Mouse (Mus musculus) liver, adult 2 months (tissue): ENCODE results near the gene Frmd5. TPM values are rescaled to one million over a fixed set of nuclear protein-coding genes. Genes with fewer than 3 reads are reported as not detected.

ENCODE experiments used
- DNase-seq: peaks from one replicate; pipeline ENCODE4 v3.0.0-alpha.2; 2011; ENCODE audit warnings: low read depth, low spot score; ENCODE audit errors: extremely low read depth
- H3K27ac ChIP-seq: fragments of 200-500 bp; replicated peaks from 2 replicates; pipeline ENCODE4 v1.5.1; 2012; ENCODE audit warnings: low read depth, mild to moderate bottlenecking, control low read depth, inconsistent platforms, low read length; ENCODE audit not compliant: insufficient read depth
- H3K27me3 ChIP-seq: fragments of 200-500 bp; 2 replicates; pipeline ENCODE4 v1.6.1; 2012; ENCODE audit warnings: mild to moderate bottlenecking, moderate library complexity, low read length, inconsistent platforms; ENCODE audit not compliant: control insufficient read depth, insufficient read depth
- H3K36me3 ChIP-seq: fragments of 200-500 bp; 2 replicates; pipeline ENCODE4 v1.6.1; 2012; ENCODE audit warnings: low read length, inconsistent platforms; ENCODE audit not compliant: control insufficient read depth, insufficient read depth
- H3K4me1 ChIP-seq: fragments of 200-500 bp; 2 replicates; pipeline ENCODE4 v1.6.1; 2011; ENCODE audit warnings: low read length; ENCODE audit not compliant: control insufficient read depth, insufficient read depth
- H3K4me3 ChIP-seq: fragments of 200-500 bp; 2 replicates; pipeline ENCODE4 v1.5.1; 2011; ENCODE audit warnings: low read depth, mild to moderate bottlenecking, control low read depth, low read length, moderate library complexity; ENCODE audit not compliant: insufficient read depth
- H3K79me2 ChIP-seq: fragments of 200-500 bp; 2 replicates; pipeline ENCODE4 v1.6.1; 2012; ENCODE audit warnings: inconsistent platforms, mild to moderate bottlenecking, low read length, moderate library complexity; ENCODE audit not compliant: control insufficient read depth, insufficient read depth
- H3K9ac ChIP-seq: fragments of 200-500 bp; 2 replicates; pipeline ENCODE4 v1.6.1; 2012; ENCODE audit warnings: low read depth, mild to moderate bottlenecking, control low read depth, inconsistent platforms, low read length
- CTCF ChIP-seq: fragments of 200-500 bp; IDR thresholded peaks from 2 replicates; pipeline ENCODE4 v1.5.1; 2011; ENCODE audit warnings: low read depth, low read length, control low read depth
- POLR2A ChIP-seq: fragments of 200-500 bp; IDR thresholded peaks from 2 replicates; pipeline ENCODE4 v1.6.1; 2011; ENCODE audit warnings: low read length, control low read depth; ENCODE audit not compliant: insufficient read depth; ENCODE audit errors: extremely low read depth
- WGBS: fragments of 180-500 bp; shearing (Covaris S2); methylation state at CpG from one replicate; pipeline ENCODE4 v1.1.7; 2018; 5-methylcytosine and 5-hydroxymethylcytosine counted together
- polyA plus RNA-seq: library from polyadenylated mRNA; depleted of rRNA; stranded (reverse); fragments of >200 nt; gene quantifications from 2 replicates; pipeline ENCODE4 v1.2.3, GENCODE M21; 2012
- total RNA-seq: library from RNA; depleted of rRNA; stranded (reverse); fragments of >200 nt; gene quantifications from 2 replicates; pipeline ENCODE4 v1.2.3, GENCODE M21; 2014

The Frmd5 gene
- total and polyA plus RNA-seq, 2 experiments: not detected

GRCm38 (mm10) chr2:121705756-121706155 is 101.1 kb downstream of the Frmd5 start:
- no peaks in the 10 kb centered on the region for H3K4me1 ChIP-seq
- no peak overlapping the region for H3K27ac ChIP-seq
- H3K4me3 ChIP-seq: no peak overlapping the region
- no peaks in the 10 kb centered on the region for H3K27me3 ChIP-seq
- H3K9ac ChIP-seq: no peak overlapping the region
- 80% methylated on average over 2 of the region's 2 CpGs for WGBS
- no peak for TF ChIP-seq CTCF
- no peak for TF ChIP-seq POLR2A
- no peak for DNase-seq
- no peaks in the 10 kb centered on the region for H3K79me2 ChIP-seq
- H3K36me3 ChIP-seq: no peaks in the 10 kb centered on the region

DNA sequence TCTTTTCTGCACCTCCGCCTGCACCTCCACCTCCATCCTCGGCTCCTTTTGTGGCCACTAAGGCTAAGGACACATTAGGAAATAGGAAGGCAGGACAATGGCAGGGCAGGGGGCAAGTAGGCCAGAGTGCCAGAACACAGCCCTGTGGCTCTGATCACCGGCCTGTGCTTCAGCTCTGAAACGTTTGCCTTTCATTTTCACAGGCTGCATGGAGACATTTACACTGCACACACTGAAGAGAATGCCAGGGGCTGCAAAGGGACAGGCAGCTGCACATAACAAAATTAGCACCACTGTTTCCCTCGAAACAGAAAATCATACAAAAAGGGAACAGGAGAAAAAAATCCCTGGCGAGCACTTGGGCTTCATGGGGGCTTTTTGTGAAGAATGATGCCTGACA is 107.6 kb downstream of the Frmd5 start:
- no peak overlapping the region for H3K27ac ChIP-seq
- no peak overlapping the region for H3K9ac ChIP-seq
- no peak for TF ChIP-seq CTCF
- no peak for DNase-seq
- no peaks in the 10 kb centered on the region for H3K79me2 ChIP-seq
- no peaks in the 10 kb centered on the region for H3K27me3 ChIP-seq
- H3K4me3 ChIP-seq: no peak overlapping the region
- 71% methylated on average over 6 of the region's 6 CpGs for WGBS
- no peaks in the 10 kb centered on the region for H3K36me3 ChIP-seq
- no peaks in the 10 kb centered on the region for H3K4me1 ChIP-seq

DNA sequence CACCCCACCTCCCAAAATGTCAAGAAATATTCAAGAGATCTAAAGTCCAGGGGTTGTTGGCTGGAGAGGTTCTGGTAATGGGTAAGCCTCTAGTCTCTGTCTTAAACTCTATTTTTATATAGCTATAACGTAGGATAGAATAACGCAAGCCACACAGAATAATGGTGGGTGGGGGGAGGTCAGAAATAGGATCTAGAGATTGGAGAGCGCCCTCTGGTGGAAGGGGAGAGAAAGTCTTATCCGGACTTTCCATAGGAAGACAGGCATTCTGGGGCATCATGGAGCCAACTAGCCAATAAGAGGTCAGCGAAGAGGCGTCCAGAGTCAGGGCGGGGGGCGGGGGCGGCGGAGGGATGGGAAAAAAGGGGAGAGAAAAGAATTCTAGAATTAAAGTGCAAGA is 111.5 kb downstream of the Frmd5 start:
- no peaks in the 10 kb centered on the region for H3K36me3 ChIP-seq
- TF ChIP-seq POLR2A (no peak), CTCF (peak; percentile 30; the same call in 1 of the 2 replicates)
- DNase-seq: no peak

DNA sequence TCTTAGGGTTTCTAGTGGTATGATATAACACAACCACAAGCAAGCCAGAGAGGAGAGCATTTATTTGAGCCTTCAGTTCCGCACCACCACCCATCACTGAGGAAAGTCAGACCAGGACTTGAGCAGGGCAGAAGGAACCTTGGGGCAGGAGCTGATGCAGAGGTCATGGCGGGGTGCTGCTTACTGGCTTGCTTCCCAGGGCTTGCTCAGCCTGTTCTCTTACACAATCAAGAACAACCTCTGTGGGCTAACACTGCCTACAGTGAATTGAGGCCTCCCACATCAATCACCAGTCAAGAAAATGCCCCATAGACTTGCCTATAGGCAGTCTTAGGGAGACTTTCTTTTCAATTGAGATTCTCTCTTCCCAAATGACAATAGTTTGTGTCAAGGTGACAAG is 118.8 kb downstream of the Frmd5 start:
- DNase-seq: no peak
- 60% methylated on average over 2 of the region's 2 CpGs for WGBS
- Histone ChIP-seq H3K4me1 (no peaks in the 10 kb centered on the region), H3K79me2 (no peaks in the 10 kb centered on the region), H3K9ac (no peak overlapping the region), H3K27me3 (no peaks in the 10 kb centered on the region), H3K4me3 (no peak overlapping the region), H3K27ac (no peak overlapping the region), H3K36me3 (no peaks in the 10 kb centered on the region)
- no peak for TF ChIP-seq POLR2A
- TF ChIP-seq CTCF: no peak

More for the DNA sequence above, 111.5 kb downstream of the Frmd5 start:
- no peak overlapping the region for H3K9ac ChIP-seq
- H3K4me1 ChIP-seq: no peaks in the 10 kb centered on the region
- 66% methylated on average over 10 of the region's 10 CpGs for WGBS
- H3K27ac ChIP-seq: no peak overlapping the region
- no peaks in the 10 kb centered on the region for H3K79me2 ChIP-seq
- no peak overlapping the region for H3K4me3 ChIP-seq
- no peaks in the 10 kb centered on the region for H3K27me3 ChIP-seq

DNA sequence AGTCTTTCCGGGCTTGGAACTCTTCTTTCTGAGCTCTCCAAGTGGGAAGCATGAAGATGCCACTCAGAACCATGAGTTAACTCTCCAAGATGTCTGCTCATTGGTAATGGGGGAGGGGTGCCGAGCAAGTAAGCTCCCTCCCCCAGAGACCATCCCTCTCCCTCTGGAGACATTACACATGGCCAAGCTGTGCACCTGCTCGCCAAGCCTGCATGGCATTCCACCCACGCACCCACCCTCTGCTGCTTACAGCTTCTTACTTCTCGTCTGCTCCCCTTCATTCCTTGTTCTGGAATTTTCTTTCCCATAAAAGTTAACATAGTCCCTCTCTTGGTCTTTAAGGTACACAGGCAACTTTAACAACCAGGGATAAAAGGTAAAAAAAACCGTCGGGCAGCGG is 123.3 kb downstream of the Frmd5 start:
- H3K27ac ChIP-seq: no peak overlapping the region
- no peak for DNase-seq
- no peaks in the 10 kb centered on the region for H3K79me2 ChIP-seq
- TF ChIP-seq POLR2A (no peak), CTCF (no peak)
- no peaks in the 10 kb centered on the region for H3K27me3 ChIP-seq
- no peak overlapping the region for H3K9ac ChIP-seq
- H3K4me3 ChIP-seq: no peak overlapping the region
- no peaks in the 10 kb centered on the region for H3K4me1 ChIP-seq
- 90% methylated on average over 8 of the region's 8 CpGs for WGBS
- H3K36me3 ChIP-seq: no peaks in the 10 kb centered on the region

GRCm38 (mm10) chr2:121682361-121682760 is 124.5 kb downstream of the Frmd5 start:
- H3K9ac ChIP-seq: no peak overlapping the region
- H3K4me3 ChIP-seq: no peak overlapping the region
- DNase-seq: no peak
- no peak for TF ChIP-seq CTCF
- no peak for TF ChIP-seq POLR2A
- H3K79me2 ChIP-seq: no peaks in the 10 kb centered on the region
- no peaks in the 10 kb centered on the region for H3K27me3 ChIP-seq
- H3K36me3 ChIP-seq: no peaks in the 10 kb centered on the region
- no peak overlapping the region for H3K27ac ChIP-seq
- 85% methylated on average over 3 of the region's 3 CpGs for WGBS
- no peaks in the 10 kb centered on the region for H3K4me1 ChIP-seq
